Mouse (Mus musculus) cerebellum, adult 2 months (tissue): ENCODE data around the gene Shmt2.

Experiments
- CTCF ChIP-seq: fragments of 200-500 bp; IDR thresholded peaks from 2 replicates; pipeline ENCODE4 v1.5.1; 2011; ENCODE audit warnings: low read depth, mild to moderate bottlenecking, control low read depth, low read length, moderate library complexity, borderline replicate concordance; ENCODE audit not compliant: insufficient read depth
- POLR2A ChIP-seq: fragments of 200-500 bp; IDR thresholded peaks from 2 replicates; pipeline ENCODE4 v1.6.1; 2011; ENCODE audit warnings: low read length, control low read depth, borderline replicate concordance; ENCODE audit not compliant: insufficient read depth

DNA sequence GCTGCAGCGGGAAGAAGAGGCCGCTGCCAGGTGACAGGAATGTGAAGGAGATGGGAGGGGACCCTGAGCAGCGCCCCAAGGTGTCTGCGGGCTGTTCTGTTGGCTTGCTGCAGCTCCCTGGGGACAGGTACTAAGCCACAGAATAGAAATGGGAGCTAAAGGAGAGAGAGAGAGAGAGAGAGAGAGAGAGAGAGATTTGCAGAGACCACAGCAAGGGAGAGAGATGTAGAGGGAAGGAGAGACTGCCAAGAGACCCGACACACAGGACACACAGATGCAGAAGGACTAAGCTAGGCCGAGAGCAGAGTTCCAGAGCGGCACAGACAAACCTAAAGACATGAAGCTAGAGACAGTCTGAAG, 10.0 kb downstream of the Shmt2 start:
- no peak for TF ChIP-seq CTCF
- 0 out of 2 replicates have a peak, but pooled peaks have one; percentile 29 for TF ChIP-seq POLR2A
